Mouse (Mus musculus) intestine, embryonic 16.5 days (tissue): Measurements from ENCODE around the gene Erf. TPM values are rescaled to one million over a fixed set of nuclear protein-coding genes. Genes with fewer than 3 reads are reported as not detected.

Source experiments
- ATAC-seq: fragments of 200-750 bp; cut with Nextera tagmentation; 2 replicates; pipeline ENCODE4 v1.8.0; 2017; ENCODE audit warnings: moderate TSS enrichment, moderate library complexity
- H3K27ac ChIP-seq: fragments of 300-500 bp; sonication (generic); 2 replicates; pipeline ENCODE4 v1.5.1; 2014; ENCODE audit warnings: mild to moderate bottlenecking, low read length
- H3K27me3 ChIP-seq: fragments of 300-500 bp; sonication (generic); replicated peaks from 2 replicates; pipeline ENCODE4 v1.6.1; 2014; ENCODE audit warnings: low read length, control low read depth, mixed read lengths; ENCODE audit not compliant: control insufficient read depth, insufficient read depth
- H3K36me3 ChIP-seq: fragments of 300-500 bp; sonication (generic); 2 replicates; pipeline ENCODE4 v1.6.1; 2014; ENCODE audit warnings: low read length, control low read depth; ENCODE audit not compliant: control insufficient read depth, insufficient read depth
- H3K4me1 ChIP-seq: fragments of 300-500 bp; sonication (generic); 2 replicates; pipeline ENCODE4 v1.6.1; 2014; ENCODE audit warnings: low read length, control low read depth, mixed read lengths; ENCODE audit not compliant: control insufficient read depth, insufficient read depth
- H3K4me2 ChIP-seq: fragments of 300-500 bp; sonication (generic); 2 replicates; pipeline ENCODE4 v1.6.1; 2014; ENCODE audit warnings: low read depth, low read length, control low read depth
- H3K4me3 ChIP-seq: fragments of 300-500 bp; sonication (generic); 2 replicates; pipeline ENCODE4 v1.5.1; 2014; ENCODE audit warnings: mild to moderate bottlenecking, low read length
- H3K9ac ChIP-seq: fragments of 300-500 bp; sonication (generic); 2 replicates; pipeline ENCODE4 v1.6.1; 2014; ENCODE audit warnings: low read depth, low read length
- H3K9me3 ChIP-seq: fragments of 300-500 bp; sonication (generic); 2 replicates; pipeline ENCODE4 v1.6.1; 2016; ENCODE audit warnings: low read length, control low read depth; ENCODE audit not compliant: control insufficient read depth
- WGBS: fragments of 180-500 bp; shearing (Covaris S2); extraction: QIAGEN DNeasy Blood & Tissue Kit; methylation state at CpG from one replicate; pipeline ENCODE4 v1.1.7; 2014; 5-methylcytosine and 5-hydroxymethylcytosine counted together
- polyA plus RNA-seq: library from polyadenylated mRNA; unstranded; fragments of >200 nt; fragmentation: Nextera tagmentation; extraction: Ambion mirVana; gene quantifications from 2 replicates; pipeline ENCODE4 v1.2.1, GENCODE M21; 2015

Erf gene
- polyA plus RNA-seq, 1 experiment from 2014 or later = 6.6 TPM

DNA sequence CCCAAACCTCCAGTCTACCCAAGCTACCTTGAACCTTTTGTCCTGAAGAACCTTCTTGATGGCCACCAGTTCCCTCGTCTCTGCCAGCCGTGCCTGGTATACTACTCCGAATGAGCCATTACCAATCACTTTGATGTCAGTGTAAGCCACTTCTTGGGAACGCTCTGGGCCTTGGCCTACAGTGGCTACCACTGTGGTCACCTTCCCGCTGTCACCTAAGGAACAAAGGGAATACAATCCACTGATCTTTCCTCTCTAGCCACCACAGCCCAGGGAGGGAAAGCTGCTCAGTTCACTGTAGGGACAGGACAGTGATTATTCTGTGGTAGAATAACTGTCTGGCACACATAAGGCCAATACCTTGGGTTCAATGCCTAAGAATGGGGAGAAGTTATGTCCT is 15.0 kb downstream of the Erf start:
- Histone ChIP-seq H3K4me3 (no peak overlapping the region), H3K4me1 (peaks cover 23% of the 10 kb centered on the region), H3K27ac (no peak overlapping the region), H3K9me3 (no peaks in the 10 kb centered on the region), H3K27me3 (no peaks in the 10 kb centered on the region), H3K9ac (no peak overlapping the region), H3K36me3 (peaks cover 19% of the 10 kb centered on the region), H3K4me2 (no peak overlapping the region)
- 90% methylated on average over 5 of the region's 5 CpGs for WGBS
- ATAC-seq = no peak

DNA sequence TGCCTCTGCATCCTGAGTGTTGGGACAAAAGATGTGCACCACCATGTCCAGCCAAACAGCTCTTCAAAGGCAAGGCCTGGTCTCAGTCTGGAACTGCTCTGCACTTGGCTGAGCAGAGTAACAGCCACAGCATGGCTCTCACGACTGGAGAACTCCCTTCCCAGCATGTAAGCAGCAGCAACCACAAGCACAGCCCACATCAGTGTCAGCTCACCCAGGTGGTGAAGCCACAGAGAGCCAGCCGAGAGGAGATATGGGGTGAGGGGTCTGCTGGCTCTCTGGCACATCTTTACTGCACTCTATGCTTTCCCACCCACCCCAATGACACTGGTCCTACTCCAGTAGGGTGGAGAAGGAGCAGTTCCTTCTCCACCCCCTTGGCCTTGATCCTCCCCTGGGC is 17.5 kb downstream of the Erf start:
- 80% methylated on average over 2 of the region's 2 CpGs for WGBS
- ATAC-seq = no peak
- H3K9me3 ChIP-seq = no peaks in the 10 kb centered on the region
- H3K9ac ChIP-seq = no peak overlapping the region
- no peak overlapping the region for H3K4me3 ChIP-seq
- H3K36me3 ChIP-seq = peaks cover 34% of the 10 kb centered on the region
- H3K27me3 ChIP-seq = no peaks in the 10 kb centered on the region
- peaks cover 21% of the 10 kb centered on the region for H3K4me1 ChIP-seq
- H3K27ac ChIP-seq = no peak overlapping the region; the same call in 1 of the 2 replicates
- H3K4me2 ChIP-seq = no peak overlapping the region

DNA sequence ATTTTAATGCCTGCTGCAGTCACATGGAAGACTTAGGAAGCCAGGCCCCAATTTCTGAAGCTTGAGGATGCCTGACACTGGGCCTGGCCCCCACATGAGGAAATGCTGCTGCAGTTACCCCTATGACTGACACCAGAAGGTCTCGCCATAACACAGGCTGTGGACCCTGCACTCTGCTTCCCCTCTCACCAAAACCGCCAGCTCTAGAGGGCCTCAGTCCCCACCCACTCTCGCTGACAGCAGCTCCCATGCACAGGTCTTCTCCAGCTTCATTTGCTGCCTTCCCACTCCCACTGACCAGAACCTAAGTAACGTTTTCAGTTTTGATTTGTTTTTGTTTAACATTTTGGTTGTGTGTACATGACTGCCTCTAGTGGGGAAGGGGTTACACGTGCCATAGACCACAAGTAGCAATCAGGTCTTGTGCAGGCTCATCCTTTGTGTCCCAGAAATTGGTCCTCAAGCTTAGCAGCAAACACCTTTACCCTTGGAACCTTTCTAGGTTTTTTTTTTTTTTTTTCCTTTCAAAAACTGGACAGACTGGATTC is 18.4 kb downstream of the Erf start:
- Histone ChIP-seq H3K36me3 (peaks cover 34% of the 10 kb centered on the region), H3K27ac (no peak overlapping the region), H3K9ac (no peak overlapping the region), H3K9me3 (no peaks in the 10 kb centered on the region), H3K27me3 (no peaks in the 10 kb centered on the region), H3K4me2 (no peak overlapping the region), H3K4me1 (peaks cover 21% of the 10 kb centered on the region), H3K4me3 (no peak overlapping the region)
- 49% methylated on average over 5 of the region's 5 CpGs for WGBS
- no peak for ATAC-seq

DNA sequence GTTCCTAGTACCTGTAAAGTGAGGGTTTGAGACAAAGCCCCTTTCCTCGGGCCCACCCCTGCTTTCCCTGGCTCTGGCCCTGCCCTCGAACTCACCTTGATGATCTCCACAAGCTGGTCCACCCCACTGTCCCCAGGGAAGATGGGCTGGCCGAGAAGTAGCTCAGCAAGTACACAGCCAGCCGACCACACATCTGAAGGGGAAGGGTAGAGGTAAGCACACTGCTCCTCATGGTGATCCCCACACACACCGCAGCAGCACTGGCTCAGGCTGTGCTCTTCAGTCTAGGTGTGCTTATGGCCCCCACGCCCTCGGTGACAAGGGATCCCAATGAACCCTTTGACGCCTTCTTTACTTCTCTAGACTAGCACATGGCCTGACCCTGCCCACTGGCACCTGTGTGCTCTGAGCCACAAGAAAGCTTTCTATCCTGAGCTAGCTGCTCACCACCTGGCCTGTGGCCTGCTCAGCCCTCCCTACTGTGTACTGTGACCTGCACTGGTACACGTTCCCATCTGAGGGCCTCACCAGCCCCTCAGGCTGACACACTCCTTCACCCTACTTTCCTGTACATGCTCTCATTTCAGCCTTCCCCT is 19.8 kb downstream of the Erf start:
- Histone ChIP-seq H3K27ac (no peak overlapping the region), H3K4me1 (peaks cover 11% of the 10 kb centered on the region), H3K27me3 (no peaks in the 10 kb centered on the region), H3K36me3 (peaks cover 44% of the 10 kb centered on the region), H3K9ac (no peak overlapping the region), H3K9me3 (no peaks in the 10 kb centered on the region), H3K4me3 (no peak overlapping the region), H3K4me2 (no peak overlapping the region)
- WGBS = 89% methylated on average over 9 of the region's 9 CpGs
- ATAC-seq = no peak

DNA sequence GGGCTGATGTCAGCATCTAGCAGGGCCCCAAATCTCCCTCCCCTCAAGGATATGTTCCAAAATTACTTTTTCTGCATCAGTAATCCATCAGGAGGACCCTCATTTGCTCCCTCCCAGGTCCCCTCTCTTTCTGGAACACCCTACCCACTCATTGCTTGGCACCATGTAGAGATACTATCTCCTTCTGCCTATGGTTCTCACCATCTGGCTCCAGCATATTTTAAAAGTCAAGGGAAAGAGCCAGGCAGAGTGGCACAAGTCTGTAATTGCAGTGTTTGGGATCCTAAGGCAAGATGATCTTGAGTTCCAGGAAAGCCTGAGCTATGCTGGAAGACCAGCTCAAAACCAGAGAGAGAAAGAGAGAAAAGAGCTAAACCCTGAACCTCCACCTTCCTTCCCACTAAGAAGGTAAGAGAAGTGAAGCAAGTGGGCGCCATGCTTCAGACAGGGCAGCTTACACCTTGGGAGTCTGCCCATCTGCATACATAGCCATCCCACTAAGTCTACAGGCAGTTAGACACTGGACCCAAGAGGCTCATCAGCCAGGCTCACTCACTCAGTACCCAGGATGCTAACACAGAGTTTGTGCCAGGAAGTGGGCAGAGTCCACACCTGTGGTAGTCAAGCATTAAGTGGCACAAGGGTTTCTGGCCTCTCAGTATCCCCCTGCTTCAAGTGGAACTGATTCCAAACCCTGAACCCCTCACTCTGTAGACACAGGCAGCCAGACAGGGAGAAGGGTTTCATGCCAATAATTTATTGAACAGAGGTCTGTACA is 22.8 kb downstream of the Erf start:
- WGBS = 83% methylated on average over 1 of the region's 1 CpGs
- ATAC-seq = no peak
- H3K9me3 ChIP-seq = no peaks in the 10 kb centered on the region
- H3K27ac ChIP-seq = no peak overlapping the region
- H3K4me3 ChIP-seq = no peak overlapping the region
- no peak overlapping the region for H3K4me2 ChIP-seq
- no peak overlapping the region for H3K9ac ChIP-seq
- H3K36me3 ChIP-seq = peaks cover 49% of the 10 kb centered on the region
- H3K27me3 ChIP-seq = no peaks in the 10 kb centered on the region
- H3K4me1 ChIP-seq = peaks cover 2% of the 10 kb centered on the region; the same call in 1 of the 2 replicates

DNA sequence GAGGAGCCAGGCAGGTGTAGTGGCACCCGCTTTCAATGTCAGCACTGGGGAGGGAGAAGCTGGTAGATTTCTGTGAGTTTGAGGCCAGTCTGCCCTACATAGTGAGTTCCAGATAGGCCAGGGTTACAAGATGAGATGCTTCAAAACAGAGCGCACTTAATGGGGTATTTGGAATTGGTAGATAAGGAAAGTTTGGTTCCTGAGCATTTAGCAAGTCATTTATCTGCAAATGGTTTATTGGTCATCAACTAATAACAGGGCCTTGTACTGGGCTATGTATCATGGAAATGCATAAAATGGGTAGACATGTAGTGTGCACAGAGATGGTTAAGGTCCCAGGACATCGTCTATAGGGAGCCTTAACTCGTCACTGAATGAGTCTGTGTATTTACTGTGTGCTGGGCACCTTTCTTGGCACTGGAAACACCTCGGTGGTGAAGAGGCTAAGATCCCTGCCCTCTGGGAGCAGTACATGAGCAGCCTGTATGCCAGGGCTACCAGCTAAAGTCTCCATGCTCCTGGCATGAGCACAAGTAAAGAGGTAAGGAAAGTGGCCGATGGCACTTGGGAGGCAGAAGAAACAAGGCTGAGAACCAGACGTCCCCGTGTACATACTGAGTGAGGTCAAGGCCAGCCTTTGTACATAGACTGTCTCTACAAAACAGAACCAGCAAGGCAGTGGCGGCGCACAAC is 28.1 kb downstream of the Erf start:
- Histone ChIP-seq H3K9ac (peak overlapping the region; percentile 77), H3K4me2 (peak overlapping the region; percentile 74), H3K4me1 (peaks cover 27% of the 10 kb centered on the region), H3K4me3 (peak overlapping the region; percentile 73), H3K27ac (no peak overlapping the region), H3K36me3 (peaks cover 21% of the 10 kb centered on the region), H3K27me3 (no peaks in the 10 kb centered on the region), H3K9me3 (no peaks in the 10 kb centered on the region)
- 77% methylated on average over 10 of the region's 10 CpGs for WGBS
- ATAC-seq = no peak

GRCm38 (mm10) chr7:25221102-25221883 is 29.3 kb downstream of the Erf start, which contains the start of gene Zfp526:
TSS of gene Zfp526 (plus strand) at chr7:25221425.
- peak within 1 kb of the TSS; percentile 87 for H3K4me2 ChIP-seq
- H3K27ac ChIP-seq = peak within 1 kb of the TSS; percentile 84
- H3K4me3 ChIP-seq = peak within 1 kb of the TSS; percentile 73
- peaks cover 27% of the 10 kb centered on the region for H3K4me1 ChIP-seq
- under 1% methylated on average over 45 of the region's 45 CpGs for WGBS
- H3K27me3 ChIP-seq = no peaks in the 10 kb centered on the region
- no peaks in the 10 kb centered on the region for H3K9me3 ChIP-seq
- H3K36me3 ChIP-seq = peaks cover 16% of the 10 kb centered on the region
- peak; percentile 92 for ATAC-seq
- H3K9ac ChIP-seq = peak within 1 kb of the TSS; percentile 77

GRCm38 (mm10) chr7:25220457-25221101 is 30.0 kb downstream of the Erf start, which contains the start of gene Dedd2:
TSS of gene Dedd2 (minus strand) at chr7:25220615.
- Histone ChIP-seq H3K9me3 (no peaks in the 10 kb centered on the region), H3K27ac (peak within 1 kb of the TSS; percentile 84), H3K27me3 (no peaks in the 10 kb centered on the region), H3K36me3 (peaks cover 10% of the 10 kb centered on the region), H3K4me3 (peak within 1 kb of the TSS; percentile 73), H3K4me1 (peaks cover 27% of the 10 kb centered on the region), H3K4me2 (peak within 1 kb of the TSS; percentile 87), H3K9ac (peak within 1 kb of the TSS; percentile 82)
- ATAC-seq = no peak
- WGBS = 4% methylated on average over 20 of the region's 20 CpGs
